Mouse (Mus musculus): ENCODE measurements around the gene Sorbs1. TPM values are rescaled to one million over a fixed set of nuclear protein-coding genes. Genes with fewer than 3 reads are reported as not detected.

The Sorbs1 gene
- total and polyA plus RNA-seq, 3 experiments, result 2.1 to 6.2 (median 3.6) TPM

DNA sequence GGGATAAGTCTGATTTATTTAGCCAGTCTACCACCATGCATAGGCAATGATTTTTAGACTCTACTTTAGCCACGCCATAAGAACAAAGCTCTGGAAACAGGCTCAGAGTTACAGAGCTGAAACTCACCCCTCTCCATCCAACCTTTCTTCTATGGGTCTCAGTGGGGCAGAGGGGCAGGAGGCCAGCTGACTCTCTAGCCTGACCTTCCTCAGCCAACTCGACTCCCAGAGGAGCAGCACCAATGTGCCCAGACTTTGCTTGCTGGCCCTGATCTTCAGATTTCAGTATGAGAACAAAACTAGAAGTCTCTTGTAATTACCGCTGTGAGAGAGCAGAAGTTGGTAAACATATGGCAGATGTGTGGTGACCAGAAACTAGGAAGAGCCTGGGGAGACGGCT lies 134.5 kb downstream of the Sorbs1 start:
- no peak for DNase-seq (ENCODE audit: extremely low read depth)
- no peak overlapping the region for H3K9ac ChIP-seq (ENCODE audit: insufficient read depth, low read depth)
- dilution Hi-C loops (cut with MboI; ENCODE audit: extremely low pct_ligation_motif_present, extremely low pct_unique_long_range_greater_than_20kb, low sequenced_read_pairs) (loop anchor here (25.0 kb wide), 1 partner anchor 158 kb away; no protein-coding TSS in a partner anchor), in situ Hi-C loops (cut with MboI; ENCODE audit: low pct_ligation_motif_present, low pct_unique_long_range_greater_than_20kb, low sequenced_read_pairs) (loop anchor here (25.0 kb wide), 1 partner anchor 333 kb away; no protein-coding TSS in a partner anchor)
- H3K4me2 ChIP-seq (ENCODE audit: insufficient read depth, low read depth, poor library complexity, severe bottlenecking), result no peak overlapping the region
- no peaks in the 10 kb centered on the region for H3K79me2 ChIP-seq (replicated peaks; ENCODE audit: control insufficient read depth, extremely low read depth, insufficient read depth, poor library complexity, severe bottlenecking)
- H3K36me3 ChIP-seq (replicated peaks in 1 of 2; ENCODE audit: control insufficient read depth in 1 of 2, insufficient read depth in 1 of 2, low read length in 1 of 2), result peaks cover 0 to 32% of the 10 kb centered on the region in 2 experiments
- H3K9me3 ChIP-seq (replicated peaks; ENCODE audit: low read length), result no peaks in the 10 kb centered on the region
- no peak overlapping the region for H3K27ac ChIP-seq (ENCODE audit: insufficient read depth, low read depth)
- TF ChIP-seq BHLHE40 (IDR thresholded peaks at IDR 0.05; ENCODE audit: low read depth, low read length) (no peak), USF1 (IDR thresholded peaks at IDR 0.05; ENCODE audit: low read depth, low read length) (no peak), GABPA (IDR thresholded peaks at IDR 0.05; ENCODE audit: insufficient replicate concordance, low read depth, low read length) (no peak), TCF12 (IDR thresholded peaks at IDR 0.05; ENCODE audit: low read depth, low read length) (no peak), POLR2A (IDR thresholded peaks at IDR 0.05; ENCODE audit: low read depth, low read length) (no peak), SIN3A (IDR thresholded peaks at IDR 0.05; ENCODE audit: low read length) (no peak), MEF2A (IDR thresholded peaks at IDR 0.05; ENCODE audit: borderline replicate concordance, low read depth, low read length) (no peak), JUN (IDR thresholded peaks at IDR 0.05; ENCODE audit: insufficient read depth, low read depth, low read length) (no peak), JUND (conservative IDR thresholded peaks at IDR 0.05; ENCODE audit: low read depth, low read length) (no peak), CHD2 (IDR thresholded peaks at IDR 0.05; ENCODE audit: low read length) (no peak), E2F4 (IDR thresholded peaks at IDR 0.05; ENCODE audit: insufficient replicate concordance, low read depth, low read length) (no peak), MAX (IDR thresholded peaks at IDR 0.05; ENCODE audit: low read length) (no peak), MYC (IDR thresholded peaks at IDR 0.05; ENCODE audit: low read depth, low read length) (no peak), USF2 (conservative IDR thresholded peaks at IDR 0.05; ENCODE audit: low read depth, low read length) (no peak), NRF1 (IDR thresholded peaks at IDR 0.05; ENCODE audit: low read depth, low read length) (no peak), MAFK (IDR thresholded peaks at IDR 0.05; ENCODE audit: insufficient replicate concordance, low read length) (no peak), NELFE (IDR thresholded peaks at IDR 0.05; ENCODE audit: low read depth, low read length) (no peak), CHD1 (IDR thresholded peaks at IDR 0.05; ENCODE audit: low read depth, low read length) (no peak), ZNF384 (IDR thresholded peaks at IDR 0.05; ENCODE audit: low read depth, low read length) (no peak), MXI1 (IDR thresholded peaks at IDR 0.05; ENCODE audit: low read depth, low read length) (no peak)
- peaks cover 0 to 7% of the 10 kb centered on the region in 2 experiments; a peak in 2 of 4 replicates for H3K4me1 ChIP-seq (ENCODE audit: control insufficient read depth in 1 of 2, insufficient read depth in 2 of 2)
- H3K27me3 ChIP-seq (replicated peaks), result no peaks in the 10 kb centered on the region
- H3K4me3 ChIP-seq (replicated peaks in 1 of 3; ENCODE audit: low read depth in 2 of 3, low read length in 2 of 3, poor library complexity in 1 of 3), result no peak overlapping the region

DNA sequence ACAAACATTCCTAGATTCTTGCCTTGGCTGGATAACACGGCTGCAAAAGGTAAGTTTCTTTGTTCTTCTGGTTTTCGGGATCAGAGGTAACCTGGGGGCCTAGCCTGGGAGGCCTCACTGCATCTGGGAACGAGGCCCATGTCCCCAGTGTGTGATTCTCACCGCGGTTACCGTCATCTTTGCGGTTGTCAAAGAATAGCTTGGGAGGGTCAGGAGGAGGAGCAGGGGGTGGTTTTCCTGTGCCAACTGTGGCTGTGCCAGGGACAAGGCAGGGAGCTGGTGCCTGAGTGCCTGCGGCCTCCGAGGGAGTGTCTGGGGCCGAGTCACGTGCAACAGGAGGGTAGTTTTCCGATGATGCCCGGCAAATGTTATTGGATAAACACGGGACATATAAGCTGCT lies 135.9 kb downstream of the Sorbs1 start:
- Histone ChIP-seq H3K9me3 (replicated peaks; ENCODE audit: low read length) (no peaks in the 10 kb centered on the region), H3K4me1 (ENCODE audit: control insufficient read depth in 1 of 2, insufficient read depth in 2 of 2) (peaks cover 0 to 7% of the 10 kb centered on the region in 2 experiments; a peak in 1 of 4 replicates), H3K4me3 (replicated peaks in 1 of 3; ENCODE audit: low read depth in 2 of 3, low read length in 2 of 3, poor library complexity in 1 of 3) (no peak overlapping the region), H3K79me2 (replicated peaks; ENCODE audit: control insufficient read depth, extremely low read depth, insufficient read depth, poor library complexity, severe bottlenecking) (no peaks in the 10 kb centered on the region), H3K9ac (ENCODE audit: insufficient read depth, low read depth) (no peak overlapping the region), H3K27ac (ENCODE audit: insufficient read depth, low read depth) (no peak overlapping the region), H3K4me2 (ENCODE audit: insufficient read depth, low read depth, poor library complexity, severe bottlenecking) (no peak overlapping the region), H3K36me3 (replicated peaks in 1 of 2; ENCODE audit: control insufficient read depth in 1 of 2, insufficient read depth in 1 of 2, low read length in 1 of 2) (peaks cover 0 to 34% of the 10 kb centered on the region in 2 experiments), H3K27me3 (replicated peaks) (no peaks in the 10 kb centered on the region)
- DNase-seq (ENCODE audit: extremely low read depth), result no peak
- TF ChIP-seq ZKSCAN1 (IDR thresholded peaks at IDR 0.05; ENCODE audit: borderline replicate concordance, low read depth, low read length) (no peak), PAX5 (IDR thresholded peaks at IDR 0.05; ENCODE audit: low read length) (no peak)
- dilution Hi-C loops (cut with MboI; ENCODE audit: extremely low pct_ligation_motif_present, extremely low pct_unique_long_range_greater_than_20kb, low sequenced_read_pairs) (loop anchor here (25.0 kb wide), 1 partner anchor 160 kb away; no protein-coding TSS in a partner anchor), in situ Hi-C loops (cut with MboI; ENCODE audit: low pct_ligation_motif_present, low pct_unique_long_range_greater_than_20kb, low sequenced_read_pairs) (loop anchor here (25.0 kb wide), 1 partner anchor 335 kb away; no protein-coding TSS in a partner anchor)

Measured in CH12.LX (cell line).